Mouse (Mus musculus) monocyte, adult 2 months (primary cell): ENCODE measurements around the gene Ptges3l.
A peak's percentile ranks its signal among the peaks of the same experiment; 100 is the strongest.
"Not testable (repeated sequence)": the region's sequence is repeated elsewhere in the genome, so short reads cannot be mapped to it uniquely, and the experiment has no call there.

Experiments
- DNase-seq, 2 experiments: peaks; one replicate each; pipeline ENCODE4 v3.0.0; 2022; ENCODE audit warnings: low spot score in 2 of 2, low read depth in 1 of 2

The Ptges3l gene

DNA sequence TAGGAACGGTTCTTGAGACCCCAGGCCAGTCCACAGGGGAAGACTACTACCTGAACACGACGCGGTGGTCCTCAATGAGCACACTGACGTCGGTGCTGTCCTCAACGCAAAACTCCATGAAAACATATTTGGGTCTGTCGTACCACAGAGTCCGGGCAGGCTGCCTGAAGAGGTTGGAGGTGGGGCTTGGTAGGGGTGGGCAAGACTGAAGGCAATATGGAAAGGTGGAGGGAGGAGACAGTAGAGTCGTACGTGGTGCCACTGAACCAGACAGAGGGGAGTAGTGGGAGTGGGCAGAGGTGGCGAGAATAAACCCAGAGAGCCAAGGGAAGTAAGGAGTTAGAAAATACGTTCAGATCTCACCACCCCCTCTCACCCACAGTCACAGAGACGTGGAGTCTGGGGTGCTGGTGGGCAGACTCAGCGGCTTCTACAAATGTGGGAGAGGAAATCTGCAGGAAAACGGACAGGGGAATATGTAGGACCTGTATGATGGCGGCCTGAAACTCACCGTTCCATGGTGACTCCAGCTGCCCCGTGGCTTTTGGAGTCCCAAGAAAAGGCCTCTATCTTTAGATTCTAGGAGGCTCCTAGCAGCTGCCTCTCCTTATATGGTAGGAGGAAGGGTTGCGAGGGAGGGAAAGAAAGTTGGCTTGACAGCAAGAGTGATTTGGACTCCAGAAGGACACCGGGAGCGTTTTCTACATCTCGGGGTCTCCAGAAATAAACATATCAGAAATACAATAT lies 855 bp downstream of the Ptges3l start, which contains the start of gene Gm27029:
TSS of gene Gm27029 (minus strand) at position 692 of the 747 bp plus-strand sequence.
- DNase-seq: no peak

DNA sequence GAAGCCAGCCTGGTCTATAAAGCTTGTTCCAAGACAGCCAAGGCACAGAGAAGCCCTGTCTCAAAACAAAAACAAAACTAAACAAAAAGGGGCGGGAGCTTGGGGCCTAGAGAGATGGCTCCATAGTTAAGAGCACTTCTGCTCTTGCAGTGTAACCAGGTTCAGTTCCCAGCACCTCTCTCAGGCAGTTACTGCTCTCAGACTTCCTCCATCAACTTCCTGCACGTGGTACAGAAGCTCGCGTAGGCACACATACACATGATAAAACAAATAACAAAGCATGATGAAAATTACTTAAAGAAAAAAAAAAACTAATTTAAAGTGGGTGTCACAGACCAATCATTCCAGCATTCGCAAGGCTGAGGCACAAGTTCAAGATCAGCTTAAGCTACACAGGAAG lies 5.0 kb downstream of the Ptges3l start:
- no peak for DNase-seq

DNA sequence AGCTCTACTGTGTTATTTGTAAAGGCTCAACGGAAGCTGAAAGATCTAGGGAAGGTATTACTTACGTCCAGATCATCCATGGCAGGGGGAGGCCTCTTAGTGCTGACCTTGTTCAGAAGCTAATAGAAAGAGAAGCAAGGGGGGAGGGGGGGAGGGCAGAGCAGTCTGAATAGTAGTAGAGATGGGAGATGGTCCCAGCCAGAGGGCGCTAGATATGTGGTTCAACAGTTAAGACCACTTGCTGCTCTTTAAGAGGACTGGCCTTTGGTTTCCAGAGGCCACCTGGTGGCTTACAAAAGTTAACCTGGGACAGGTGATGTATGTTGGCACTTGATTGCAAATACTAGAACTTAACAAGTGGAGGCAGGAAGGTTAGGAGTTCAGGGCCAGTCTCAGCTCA lies 5.5 kb downstream of the Ptges3l start:
- DNase-seq: no peak

- DNase-seq: no peak
These were observed 6.1 kb downstream of the Ptges3l start for GRCm38 (mm10) chr11:101418991-101419390.

GRCm38 (mm10) chr11:101417101-101417855 lies 7.9 kb downstream of the Ptges3l start, which contains the start of gene Aarsd1:
Aarsd1 (minus strand) TSS chr11:101417615.
- peak in 1 of 2 experiments; percentile 66 for DNase-seq

GRCm38 (mm10) chr11:101416433-101417100 lies 8.6 kb downstream of the Ptges3l start:
- DNase-seq: no peak

- no peak for DNase-seq
These were observed 9.8 kb downstream of the Ptges3l start for GRCm38 (mm10) chr11:101415306-101415705.

- DNase-seq: no peak
These were observed 30.0 kb downstream of the Ptges3l start for GRCm38 (mm10) chr11:101395110-101395509.

DNA sequence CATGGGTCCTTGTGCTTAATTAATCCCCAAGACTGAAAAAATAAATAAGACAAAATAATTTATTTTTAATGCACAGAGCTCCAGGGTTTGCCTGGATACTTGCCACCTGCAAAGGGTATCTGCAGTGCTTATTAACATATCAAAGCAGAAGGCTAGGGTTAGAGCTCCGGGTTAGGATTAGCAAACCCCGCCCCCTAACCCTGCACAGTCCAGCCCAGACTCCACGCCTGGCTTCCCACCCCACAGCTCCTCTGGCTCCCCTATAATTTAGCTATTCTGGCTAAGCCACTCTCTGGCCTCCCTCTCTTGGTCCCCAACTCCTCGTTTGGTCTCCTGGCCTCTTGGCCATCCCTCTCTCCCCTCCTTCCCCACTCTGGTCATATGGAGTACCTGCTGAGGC lies 43.3 kb downstream of the Ptges3l start:
- no peak for DNase-seq

DNA sequence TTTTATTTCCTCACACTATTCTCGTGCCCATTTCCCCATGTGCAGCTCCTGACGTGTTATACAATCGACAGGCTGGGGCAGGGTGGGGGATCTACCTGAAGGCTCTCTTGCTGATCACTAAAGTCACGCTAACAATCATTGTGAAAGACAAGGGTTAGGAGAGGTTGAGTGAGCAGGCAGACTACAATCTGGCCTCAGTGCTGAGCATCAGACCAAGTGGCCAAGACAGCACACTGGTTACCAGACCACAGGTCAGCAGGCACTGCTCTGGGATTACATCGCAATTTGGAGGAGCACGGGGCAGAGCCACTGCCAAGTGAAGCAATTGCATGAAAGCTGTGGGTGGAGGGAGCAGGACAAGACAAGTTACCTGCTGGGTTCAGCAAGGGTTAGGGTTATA lies 46.2 kb downstream of the Ptges3l start:
- no peak for DNase-seq

DNA sequence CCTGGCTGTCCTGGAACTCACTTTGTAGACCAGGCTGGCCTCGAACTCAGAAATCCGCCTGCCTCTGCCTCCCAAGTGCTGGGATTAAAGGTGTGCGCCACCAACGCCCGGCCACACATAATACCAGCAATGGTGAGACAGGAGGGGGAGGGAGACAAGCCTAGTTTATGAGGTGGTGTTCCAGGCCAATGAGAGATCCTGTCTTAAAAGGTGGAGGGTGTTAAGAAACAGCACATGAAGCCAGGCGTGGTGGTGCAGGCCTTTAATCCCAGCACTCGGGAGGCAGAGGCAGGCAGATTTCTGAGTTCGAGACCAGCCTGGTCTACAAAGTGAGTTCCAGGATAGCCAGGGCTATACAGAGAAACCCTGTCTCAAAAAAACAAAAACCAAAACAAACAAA lies 46.9 kb downstream of the Ptges3l start:
- DNase-seq: not testable (repeated sequence)

DNA sequence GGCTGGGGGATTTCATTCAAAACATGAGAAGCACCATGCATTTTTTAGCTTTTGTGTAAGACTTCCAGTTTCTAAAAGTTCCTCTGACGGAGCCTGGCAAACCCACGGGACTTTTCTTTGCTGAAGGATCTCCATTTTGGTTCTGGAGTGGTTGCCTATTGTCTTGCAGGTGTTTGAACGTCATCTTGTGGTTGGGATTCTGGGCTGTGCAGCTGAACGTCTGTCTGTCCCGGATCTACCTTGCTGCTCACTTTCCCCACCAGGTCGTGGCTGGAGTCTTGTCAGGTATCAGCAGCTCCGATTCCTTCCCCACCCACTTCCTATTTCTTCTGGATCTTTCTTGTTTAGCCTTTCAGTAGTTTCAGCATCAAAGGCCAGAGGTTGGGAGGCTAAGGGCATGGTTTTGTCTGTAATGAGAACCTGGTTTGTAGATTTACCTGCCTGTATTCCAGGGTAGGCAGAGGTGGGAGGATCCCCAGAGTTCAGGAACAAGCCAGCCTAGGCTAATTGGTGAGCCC lies 50.7 kb downstream of the Ptges3l start:
- DNase-seq: no peak

GRCm38 (mm10) chr11:101370141-101370540 lies 55.0 kb downstream of the Ptges3l start:
- DNase-seq: no peak
